Mouse (Mus musculus): ENCODE results near the gene Cass4.

The Cass4 gene

GRCm38 (mm10) chr2:172393391-172394051, at the start of gene Cass4:
Gene Cass4, plus strand, starts transcription at chr2:172393794.
- no peak for DNase-seq (ENCODE audit: low spot score in 2 of 2)

- no peak for DNase-seq (ENCODE audit: low spot score in 2 of 2)
Measured at GRCm38 (mm10) chr2:172344669-172345068, 48.9 kb upstream of the Cass4 start.

GRCm38 (mm10) chr2:172345258-172345738, 48.3 kb upstream of the Cass4 start, which contains the start of gene Fam210b:
Gene Fam210b, plus strand, starts transcription at chr2:172345565.
- peak; percentile 91 to 97 for DNase-seq (ENCODE audit: low spot score in 2 of 2)

GRCm38 (mm10) chr2:172346034-172346929, 47.3 kb upstream of the Cass4 start:
- peak; percentile 20 to 37 for DNase-seq (ENCODE audit: low spot score in 2 of 2)

- no peak for DNase-seq (ENCODE audit: low spot score in 2 of 2)
Measured at GRCm38 (mm10) chr2:172346933-172347611, 46.5 kb upstream of the Cass4 start.

- no peak for DNase-seq (ENCODE audit: low spot score in 2 of 2)
Measured at GRCm38 (mm10) chr2:172348297-172348950, 45.2 kb upstream of the Cass4 start.

GRCm38 (mm10) chr2:172349776-172350175, 43.8 kb upstream of the Cass4 start:
- no peak for DNase-seq (ENCODE audit: low spot score in 2 of 2)

- DNase-seq (ENCODE audit: low spot score in 2 of 2): no peak
Measured at GRCm38 (mm10) chr2:172350773-172351172, 42.8 kb upstream of the Cass4 start.

GRCm38 (mm10) chr2:172353218-172353617, 40.4 kb upstream of the Cass4 start:
- no peak for DNase-seq (ENCODE audit: low spot score in 2 of 2)

GRCm38 (mm10) chr2:172354761-172355160, 38.8 kb upstream of the Cass4 start:
- no peak for DNase-seq (ENCODE audit: low spot score in 2 of 2)

- DNase-seq (ENCODE audit: low spot score in 2 of 2): no peak
Measured at GRCm38 (mm10) chr2:172355833-172356232, 37.8 kb upstream of the Cass4 start.

- no peak for DNase-seq (ENCODE audit: low spot score in 2 of 2)
Measured at GRCm38 (mm10) chr2:172363176-172363575, 30.4 kb upstream of the Cass4 start.

GRCm38 (mm10) chr2:172370411-172371223, 23.0 kb upstream of the Cass4 start, which contains the start of the genes Aurka and Cstf1:
Gene Aurka, minus strand, starts transcription at chr2:172370535.
Gene Cstf1, plus strand, starts transcription at chr2:172370681.
- peak; percentile 88 to 97 for DNase-seq (ENCODE audit: low spot score in 2 of 2)

GRCm38 (mm10) chr2:172371258-172371657, 22.3 kb upstream of the Cass4 start:
- no peak for DNase-seq (ENCODE audit: low spot score in 2 of 2)

- no peak for DNase-seq (ENCODE audit: low spot score in 2 of 2)
Measured at GRCm38 (mm10) chr2:172376551-172376950, 17.0 kb upstream of the Cass4 start.

- DNase-seq (ENCODE audit: low spot score in 2 of 2): no peak
Measured at GRCm38 (mm10) chr2:172376999-172377515, 16.5 kb upstream of the Cass4 start.

- DNase-seq (ENCODE audit: low spot score in 2 of 2): no peak
Measured at GRCm38 (mm10) chr2:172378332-172378731, 15.3 kb upstream of the Cass4 start.

- DNase-seq (ENCODE audit: low spot score in 2 of 2): no peak
Measured at GRCm38 (mm10) chr2:172380513-172380912, 13.1 kb upstream of the Cass4 start.

GRCm38 (mm10) chr2:172381341-172381740, 12.3 kb upstream of the Cass4 start:
- DNase-seq (ENCODE audit: low spot score in 2 of 2): no peak

- no peak for DNase-seq (ENCODE audit: low spot score in 2 of 2)
Measured at GRCm38 (mm10) chr2:172381898-172382297, 11.7 kb upstream of the Cass4 start.

All from urinary bladder, adult 18-20 months (tissue).